Mouse (Mus musculus) urinary bladder, postnatal 14 days (tissue): Measurements from ENCODE around the gene Casd1.
A peak's percentile ranks its signal among the peaks of the same experiment; 100 is the strongest.
"Not testable (repeated sequence)": the region's sequence is repeated elsewhere in the genome, so short reads cannot be mapped to it uniquely, and the experiment has no call there.

Experiments used
- DNase-seq: peaks from one replicate; pipeline ENCODE4 v3.0.0; 2021; ENCODE audit warnings: low spot score

The Casd1 gene

GRCm38 (mm10) chr6:4612431-4612830 is 11.8 kb downstream of the Casd1 start:
- no peak for DNase-seq

GRCm38 (mm10) chr6:4617911-4618310 is 17.3 kb downstream of the Casd1 start:
- DNase-seq: no peak

GRCm38 (mm10) chr6:4631464-4631863 is 30.8 kb downstream of the Casd1 start:
- no peak for DNase-seq

- DNase-seq: no peak
These were observed 32.5 kb downstream of the Casd1 start for GRCm38 (mm10) chr6:4633189-4633588.

- DNase-seq: no peak
These were observed 34.2 kb downstream of the Casd1 start for GRCm38 (mm10) chr6:4634804-4635203.

GRCm38 (mm10) chr6:4642068-4642467 is 41.4 kb downstream of the Casd1 start:
- no peak for DNase-seq

GRCm38 (mm10) chr6:4647351-4647750 is 46.7 kb downstream of the Casd1 start:
- no peak for DNase-seq

GRCm38 (mm10) chr6:4652596-4653134 is 52.0 kb downstream of the Casd1 start:
- DNase-seq: no peak

- DNase-seq: not testable (repeated sequence)
These were observed 53.1 kb downstream of the Casd1 start for GRCm38 (mm10) chr6:4653741-4654140.

- no peak for DNase-seq
These were observed 54.8 kb downstream of the Casd1 start for GRCm38 (mm10) chr6:4655466-4655865.

GRCm38 (mm10) chr6:4655924-4656323 is 55.3 kb downstream of the Casd1 start:
- no peak for DNase-seq

- no peak for DNase-seq
These were observed 58.2 kb downstream of the Casd1 start for GRCm38 (mm10) chr6:4658861-4659260.

- peak; percentile 30 for DNase-seq
These were observed 62.9 kb downstream of the Casd1 start for GRCm38 (mm10) chr6:4663516-4663915.

- DNase-seq: no peak
These were observed 63.7 kb downstream of the Casd1 start for GRCm38 (mm10) chr6:4664313-4664712.

GRCm38 (mm10) chr6:4665154-4665553 is 64.5 kb downstream of the Casd1 start:
- no peak for DNase-seq

- DNase-seq: no peak
These were observed 76.7 kb downstream of the Casd1 start for GRCm38 (mm10) chr6:4677356-4677761.

GRCm38 (mm10) chr6:4679981-4680380 is 79.3 kb downstream of the Casd1 start:
- no peak for DNase-seq

GRCm38 (mm10) chr6:4680576-4680975 is 79.9 kb downstream of the Casd1 start:
- DNase-seq: no peak

- no peak for DNase-seq
These were observed 84.2 kb downstream of the Casd1 start for GRCm38 (mm10) chr6:4684706-4685340.

- no peak for DNase-seq
These were observed 89.8 kb downstream of the Casd1 start for GRCm38 (mm10) chr6:4690438-4690837.
